Mouse (Mus musculus): Measurements from ENCODE around the gene Ptprz1.
"Not testable (repeated sequence)": the region's sequence is repeated elsewhere in the genome, so short reads cannot be mapped to it uniquely, and the experiment has no call there.

The Ptprz1 gene

DNA sequence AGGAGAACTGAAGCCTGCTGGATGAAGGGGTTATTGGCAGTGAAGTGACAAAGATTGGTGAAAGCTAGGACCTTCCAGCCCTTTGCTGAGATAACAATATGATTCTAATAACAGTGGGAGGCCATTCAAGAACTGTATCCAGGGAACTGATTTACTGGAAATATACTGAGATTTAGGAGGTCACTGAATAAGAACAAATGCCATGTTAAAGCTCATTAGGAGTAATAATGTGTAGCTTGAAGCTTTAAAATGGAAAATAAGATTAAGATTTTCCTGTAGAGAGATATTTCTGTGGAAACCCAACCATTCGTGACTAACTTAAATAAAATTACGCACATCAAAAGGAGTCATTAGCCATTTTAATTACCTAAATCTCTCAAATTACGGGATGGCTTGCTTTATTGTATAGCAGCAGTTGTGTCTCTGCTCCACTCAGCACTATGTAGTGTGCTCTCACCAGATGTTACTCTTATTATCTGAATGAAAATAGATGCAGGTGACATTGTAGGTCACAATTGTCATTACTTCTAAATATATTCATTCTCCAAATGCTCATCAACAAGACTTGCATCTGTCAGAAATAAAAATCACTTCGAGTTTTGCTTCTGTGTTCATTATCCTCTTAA lies 139.8 kb downstream of the Ptprz1 start:
- DNase-seq, result no peak

GRCm38 (mm10) chr6:23028251-23028650 lies 152.9 kb downstream of the Ptprz1 start:
- DNase-seq, result no peak

DNA sequence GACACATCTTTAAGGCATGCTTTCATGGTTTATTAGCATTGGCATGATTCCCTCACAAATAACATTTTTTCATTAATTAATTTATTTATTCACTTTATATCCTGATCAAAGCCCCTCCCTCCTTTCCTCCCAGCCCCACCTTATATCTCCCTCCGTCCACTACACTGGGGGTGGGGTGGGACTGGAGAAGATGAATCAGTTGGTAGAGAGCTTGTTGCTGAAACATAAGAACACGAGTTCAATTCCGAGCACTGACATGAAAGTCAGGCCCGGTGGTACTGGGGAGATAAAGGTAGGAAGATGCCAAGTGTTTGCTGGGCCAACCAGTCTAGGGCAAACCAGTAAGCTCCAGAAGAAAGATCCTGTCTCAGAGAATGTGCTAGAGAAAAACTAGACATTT lies 173.5 kb downstream of the Ptprz1 start:
- no peak for DNase-seq

- DNase-seq, result no peak
Measured at GRCm38 (mm10) chr6:23055734-23056133, 180.4 kb downstream of the Ptprz1 start.

DNA sequence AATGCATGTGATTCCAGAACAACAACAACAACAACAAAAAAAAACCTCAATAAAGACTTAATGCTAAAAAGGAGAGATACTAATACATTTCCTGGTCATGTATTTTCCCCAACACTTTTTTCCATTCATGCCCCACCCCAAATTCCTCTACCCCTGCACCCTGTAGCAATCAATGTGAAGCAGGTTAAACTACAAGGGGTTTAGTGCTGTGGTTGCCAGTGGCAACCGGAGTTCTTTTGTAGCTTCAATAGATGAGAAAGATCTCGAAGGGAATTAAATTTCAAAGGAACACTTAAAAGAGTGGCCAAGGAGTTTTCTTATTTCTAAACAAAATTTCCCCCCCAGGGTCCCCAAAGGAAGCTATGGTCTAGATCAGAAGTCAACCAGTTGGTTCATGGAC lies 200.8 kb downstream of the Ptprz1 start:
- no peak for DNase-seq

DNA sequence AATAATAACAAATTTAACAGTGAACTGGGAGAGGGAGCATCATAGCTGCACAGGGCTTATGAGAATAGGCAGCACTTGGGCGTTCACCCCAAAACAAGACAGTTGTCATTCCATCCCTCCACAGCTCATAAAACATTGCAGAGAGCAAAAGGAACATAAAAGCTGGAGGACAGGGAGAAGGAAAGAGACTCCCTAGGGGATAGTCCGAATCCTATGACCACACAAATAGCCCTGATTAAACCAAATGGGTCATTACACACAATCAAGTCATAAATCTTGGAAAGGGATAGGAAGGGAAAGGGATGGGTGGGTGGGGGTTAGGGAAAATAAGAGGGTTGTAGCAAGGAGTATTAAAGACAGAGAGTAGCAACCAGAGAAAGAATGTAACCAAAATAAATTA lies 203.0 kb downstream of the Ptprz1 start:
- no peak for DNase-seq

DNA sequence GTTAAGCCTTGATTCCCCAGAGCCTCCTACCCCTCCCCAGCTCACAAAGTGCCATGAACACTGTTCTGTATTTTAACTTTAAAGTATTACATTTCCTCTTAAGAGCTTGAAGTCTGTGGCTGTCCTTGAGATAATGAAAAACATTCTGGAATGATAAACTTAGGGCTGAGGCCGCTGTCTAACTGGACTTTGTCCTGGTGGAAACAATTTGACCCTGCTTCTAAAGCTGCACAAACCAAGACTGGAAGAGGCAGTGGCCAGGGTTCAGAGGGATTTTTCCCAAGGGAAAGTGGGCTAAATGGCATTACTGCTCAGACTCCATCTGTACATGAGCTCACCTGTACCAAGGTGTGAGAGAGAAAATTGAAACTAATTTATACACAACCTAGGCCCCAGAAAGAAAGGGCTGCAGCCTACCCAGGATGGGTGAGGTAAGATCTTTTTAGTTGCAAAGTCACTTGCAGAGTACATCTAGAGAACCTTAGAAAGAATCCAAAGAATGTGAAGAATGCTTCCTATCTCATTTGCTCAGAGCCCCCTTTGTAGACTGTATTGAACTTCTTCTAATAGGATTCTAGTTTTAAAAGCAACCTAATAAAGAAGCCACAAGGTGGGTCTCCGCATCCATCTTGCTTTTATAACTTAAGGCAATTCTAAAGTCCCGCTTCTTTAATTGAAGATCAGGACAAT lies 204.8 kb downstream of the Ptprz1 start:
- DNase-seq, result no peak

GRCm38 (mm10) chr6:23084587-23085421 lies 209.5 kb downstream of the Ptprz1 start:
- DNase-seq, result no peak

GRCm38 (mm10) chr6:23089292-23089691 lies 214.0 kb downstream of the Ptprz1 start:
- not testable (repeated sequence) for DNase-seq

- DNase-seq, result not testable (repeated sequence)
Measured at GRCm38 (mm10) chr6:23090346-23091055, 215.2 kb downstream of the Ptprz1 start.
